Mouse (Mus musculus) spleen, adult 12 weeks (tissue): ENCODE measurements around the gene Rsrp1.
"Not testable (repeated sequence)": the region's sequence is repeated elsewhere in the genome, so short reads cannot be mapped to it uniquely, and the experiment has no call there.

ENCODE experiments used
- DNase-seq: peaks from one replicate; pipeline ENCODE4 v3.0.0; 2022; ENCODE audit warnings: low spot score

Gene Rsrp1

DNA sequence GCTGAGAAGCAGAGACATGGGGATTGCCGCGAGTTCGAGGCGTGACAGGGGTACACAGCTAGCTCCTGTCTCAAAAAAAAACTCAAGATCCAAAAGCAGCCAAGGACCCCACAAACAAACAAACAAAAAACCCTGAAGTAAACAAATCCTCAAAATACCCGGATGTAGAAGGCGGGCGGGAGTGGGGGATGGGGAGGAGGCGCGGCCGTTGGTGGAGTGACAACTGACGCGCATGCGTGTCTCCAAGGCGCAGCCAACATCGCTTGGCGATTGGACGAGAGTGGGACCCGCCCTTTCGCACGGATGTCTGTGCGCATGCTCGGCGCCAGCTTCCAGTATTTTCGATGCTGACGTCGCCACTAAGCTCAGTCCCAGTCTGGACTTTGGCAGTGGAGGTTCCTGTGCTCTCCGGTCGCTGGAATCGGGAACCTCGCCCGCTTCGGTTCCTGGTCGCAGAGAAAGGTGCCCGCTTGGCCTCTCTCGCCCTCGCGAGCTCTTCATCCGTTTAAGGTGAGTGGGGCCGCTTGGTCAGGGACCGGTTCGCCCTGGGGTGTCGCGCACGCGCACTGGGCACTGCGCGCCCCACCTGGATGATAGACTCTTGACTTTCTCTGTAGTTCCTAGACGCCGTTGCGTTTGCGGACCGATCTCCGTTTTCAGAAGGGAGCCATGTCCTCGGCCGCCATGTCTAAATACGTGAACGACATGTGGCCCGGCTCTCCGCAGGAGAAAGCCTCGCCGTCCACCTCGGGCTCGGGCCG lies at the start of gene Rsrp1:
Gene Rsrp1 (plus strand): TSS at position 335 of the 761 bp plus-strand sequence.
- peak; percentile 95 for DNase-seq

DNA sequence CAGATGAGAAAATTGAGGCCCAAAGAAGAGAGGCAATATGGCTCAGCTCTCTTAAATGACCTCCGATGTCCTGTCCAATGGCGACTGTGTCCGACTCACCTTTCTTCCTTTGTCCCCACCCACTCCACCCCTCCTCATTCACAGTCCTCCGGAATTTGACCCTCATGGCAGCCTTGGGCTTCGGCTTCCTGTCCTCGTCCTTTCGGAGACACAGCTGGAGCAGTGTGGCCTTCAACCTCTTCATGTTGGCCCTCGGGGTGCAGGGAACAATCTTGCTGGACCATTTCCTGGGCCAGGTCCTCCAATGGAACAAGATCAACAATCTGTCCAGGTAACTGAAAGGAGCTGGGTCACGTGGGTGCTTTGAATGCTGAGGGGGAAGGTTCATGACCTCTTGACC lies 47.2 kb upstream of the Rsrp1 start:
- DNase-seq, result no peak

DNA sequence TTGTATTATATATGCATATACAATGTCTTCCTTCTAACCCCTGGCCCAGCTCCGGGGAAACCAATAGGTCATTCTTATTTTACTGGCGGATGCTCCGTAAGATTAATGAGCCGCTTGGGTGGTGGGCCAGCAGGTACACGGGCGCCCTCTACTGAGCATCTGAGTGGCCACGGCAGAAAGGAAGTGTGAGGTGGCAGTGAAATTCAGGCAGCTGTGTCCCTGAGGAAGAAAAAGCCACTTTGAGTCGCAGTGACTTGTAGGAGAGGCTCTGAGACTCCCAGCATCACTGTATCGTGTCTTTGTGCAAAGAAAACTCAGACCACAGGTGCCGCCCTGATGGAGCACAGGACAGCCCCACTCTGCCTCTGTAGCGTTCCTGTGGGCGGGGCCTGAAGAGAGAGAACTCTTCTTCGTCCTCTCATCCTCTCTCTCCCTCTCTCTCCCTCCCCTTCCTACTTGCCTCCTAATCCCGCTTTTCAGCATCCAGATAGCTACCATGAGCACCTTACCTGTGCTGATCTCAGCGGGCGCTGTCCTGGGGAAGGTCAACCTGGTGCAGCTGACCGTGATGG lies 43.9 kb upstream of the Rsrp1 start:
- peak; percentile 44 for DNase-seq

DNA sequence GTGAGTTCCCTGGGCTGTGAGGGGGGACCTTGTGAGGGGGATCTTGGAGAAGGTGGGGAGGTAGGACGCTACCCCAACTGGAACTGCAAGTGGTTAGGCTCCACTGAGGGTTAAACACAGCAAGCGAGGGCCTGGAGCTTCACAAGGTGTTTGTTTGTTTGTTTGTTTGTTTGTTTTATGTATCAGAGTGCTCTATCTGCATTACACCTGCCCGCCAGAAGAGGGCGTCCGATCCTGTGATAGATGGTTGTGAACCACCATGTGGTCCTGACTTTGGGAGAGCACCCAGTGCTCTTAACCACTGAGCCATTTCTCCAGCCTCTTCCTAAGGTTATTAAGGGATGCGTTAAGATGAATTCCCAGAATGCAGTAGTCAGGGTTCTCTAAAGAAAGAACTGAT lies 43.4 kb upstream of the Rsrp1 start:
- peak; percentile 23 for DNase-seq

DNA sequence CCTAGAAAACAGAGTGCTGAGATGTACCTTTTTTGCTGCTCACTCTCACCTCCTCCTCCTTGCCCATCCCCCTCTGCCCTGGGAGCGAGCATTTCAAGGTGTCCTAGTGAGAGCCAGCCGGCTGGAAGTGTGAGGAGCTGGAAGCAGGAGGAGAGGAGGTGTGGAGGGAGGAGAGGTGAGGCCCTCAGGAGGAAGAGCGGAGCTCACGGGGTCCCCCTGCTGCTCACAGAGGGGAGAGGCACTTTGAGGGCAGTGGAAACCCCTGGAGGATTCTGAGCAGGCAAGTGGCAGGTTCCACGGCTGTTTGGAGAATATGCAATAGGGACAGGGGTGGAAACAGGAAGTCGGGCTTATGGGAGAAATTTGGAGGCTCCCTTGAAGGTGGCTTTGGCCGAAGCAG lies 40.1 kb upstream of the Rsrp1 start:
- peak; percentile 29 for DNase-seq

DNA sequence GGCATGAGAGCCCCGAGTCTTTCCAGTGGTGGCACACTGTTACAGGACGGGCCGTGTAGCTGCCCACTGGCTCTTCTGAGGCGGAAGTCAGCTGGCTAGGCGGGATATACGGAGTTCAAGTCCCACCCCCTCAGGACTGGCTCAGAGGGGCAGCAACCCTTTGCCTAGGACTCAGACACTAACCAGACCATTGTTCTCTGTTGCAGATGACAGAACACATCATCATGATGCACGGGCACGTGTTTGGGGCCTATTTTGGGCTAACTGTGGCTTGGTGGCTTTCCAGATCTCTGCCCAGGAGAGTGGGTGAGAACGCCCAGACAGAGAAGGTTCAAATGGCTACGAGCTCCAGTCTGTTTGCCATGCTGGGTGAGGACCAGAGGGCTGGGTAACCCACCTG lies 39.6 kb upstream of the Rsrp1 start:
- DNase-seq, result no peak

DNA sequence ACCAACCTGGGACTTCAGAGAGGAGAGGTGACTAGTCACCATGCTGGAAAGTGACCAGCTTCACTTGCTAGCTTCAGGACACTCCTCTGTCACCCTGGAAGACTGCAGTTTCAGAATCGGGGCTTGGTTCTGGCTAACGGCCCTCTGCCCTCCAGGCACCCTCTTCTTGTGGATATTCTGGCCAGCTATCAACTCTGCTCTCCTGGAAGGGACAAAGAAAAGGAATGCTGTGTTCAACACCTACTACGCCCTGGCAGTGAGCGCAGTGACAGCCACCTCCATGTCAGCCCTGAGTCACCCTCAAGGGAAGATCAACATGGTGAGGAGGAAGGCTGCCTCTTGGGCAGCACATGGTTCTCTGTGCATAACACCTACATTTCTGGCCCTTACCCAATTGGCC lies 39.0 kb upstream of the Rsrp1 start:
- DNase-seq, result no peak

DNA sequence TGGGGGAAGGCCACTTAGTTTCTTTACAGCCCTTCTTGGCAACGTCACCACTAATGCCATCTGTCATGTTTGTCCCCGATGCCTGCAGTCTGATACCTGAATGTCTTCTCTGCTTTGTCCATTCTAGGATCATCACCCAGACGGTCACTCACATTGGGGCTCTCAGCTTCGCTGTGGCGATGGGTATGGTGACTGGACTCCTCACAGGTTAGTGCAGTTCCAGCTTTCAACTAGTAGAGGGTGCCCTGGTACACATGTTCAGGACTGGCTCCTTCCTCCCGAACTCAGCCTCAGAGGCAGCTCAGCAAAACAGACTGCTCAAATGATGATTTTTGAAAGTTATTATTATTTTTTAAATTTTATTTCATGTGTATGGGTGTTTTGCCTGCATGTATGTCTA lies 31.3 kb upstream of the Rsrp1 start:
- DNase-seq, result no peak

DNA sequence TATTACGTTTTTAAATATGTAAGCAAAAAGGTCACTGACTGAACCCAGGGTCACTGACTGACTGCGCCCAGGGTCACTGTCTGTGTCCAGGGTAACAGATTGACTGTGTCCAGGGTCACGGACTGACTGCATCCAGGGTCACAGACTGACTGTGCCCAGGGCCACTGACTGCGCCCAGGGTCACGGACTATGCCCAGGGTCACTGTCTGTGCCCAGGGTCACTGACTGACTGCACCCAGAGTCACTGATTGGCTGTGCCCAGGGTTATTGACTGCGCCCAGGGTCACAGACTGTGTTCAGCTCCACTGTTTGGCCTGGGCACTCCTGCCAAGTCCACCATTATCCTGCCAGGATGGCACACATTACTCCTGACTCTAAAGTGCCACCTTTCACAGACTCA lies 26.1 kb upstream of the Rsrp1 start:
- DNase-seq, result no peak

DNA sequence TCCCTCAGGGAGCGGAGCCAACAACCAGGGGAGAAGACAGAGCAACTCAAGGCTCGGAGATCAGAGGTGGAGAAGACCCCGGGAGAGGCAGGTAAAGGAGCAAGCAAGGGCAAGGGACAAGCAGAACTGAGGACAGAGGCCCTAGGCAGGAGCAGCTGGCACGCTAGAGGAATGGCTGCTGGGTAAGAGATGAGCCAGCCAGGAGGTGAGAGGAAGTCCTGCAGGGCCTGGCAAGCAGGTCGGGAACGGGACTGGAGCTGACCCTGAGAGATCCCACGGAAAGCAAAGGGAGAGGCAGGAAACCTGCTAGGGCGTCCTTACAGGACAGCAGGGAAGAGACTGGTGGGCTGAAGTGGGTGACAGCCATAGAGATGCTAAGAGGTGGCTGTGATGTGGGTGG lies 22.3 kb upstream of the Rsrp1 start:
- no peak for DNase-seq

DNA sequence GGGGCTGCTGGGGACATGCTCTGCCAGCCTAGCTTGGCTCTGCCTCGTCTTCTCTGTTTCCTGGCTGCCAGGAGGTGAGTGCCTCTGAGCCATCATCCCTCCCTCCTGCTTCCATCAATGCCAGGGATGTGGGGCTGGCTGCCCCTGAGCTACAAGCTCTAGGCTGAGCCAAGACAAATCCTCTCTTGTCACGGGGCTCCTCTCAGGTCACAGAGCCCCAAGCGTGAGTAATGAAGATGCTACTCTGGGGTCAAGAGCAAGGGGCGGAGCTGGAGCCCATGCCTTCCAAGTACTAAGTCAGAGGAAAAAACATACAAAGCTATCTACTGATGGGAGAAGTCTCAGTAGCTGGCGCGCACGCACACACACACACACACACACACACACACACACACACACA lies 20.3 kb upstream of the Rsrp1 start:
- DNase-seq, result no peak

DNA sequence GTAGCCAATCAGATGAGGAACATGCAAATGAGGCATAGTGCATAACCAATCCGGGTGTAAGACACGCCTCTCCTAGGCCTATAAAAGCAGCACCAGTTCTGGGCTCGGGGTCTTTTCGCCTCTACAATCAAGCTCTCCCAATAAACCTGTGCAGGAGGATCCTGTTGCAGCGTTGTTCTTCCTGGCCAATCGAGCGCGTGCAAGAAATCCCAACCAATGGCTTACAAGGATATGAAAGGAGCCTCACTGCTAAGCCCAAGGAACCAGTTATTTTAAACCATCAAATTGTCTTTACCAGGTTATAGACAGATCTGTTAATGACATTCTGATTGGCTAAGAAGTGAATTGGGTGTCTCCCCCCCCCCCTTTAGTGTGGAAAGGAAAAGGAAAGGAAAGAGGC lies 12.0 kb upstream of the Rsrp1 start:
- DNase-seq, result not testable (repeated sequence)

DNA sequence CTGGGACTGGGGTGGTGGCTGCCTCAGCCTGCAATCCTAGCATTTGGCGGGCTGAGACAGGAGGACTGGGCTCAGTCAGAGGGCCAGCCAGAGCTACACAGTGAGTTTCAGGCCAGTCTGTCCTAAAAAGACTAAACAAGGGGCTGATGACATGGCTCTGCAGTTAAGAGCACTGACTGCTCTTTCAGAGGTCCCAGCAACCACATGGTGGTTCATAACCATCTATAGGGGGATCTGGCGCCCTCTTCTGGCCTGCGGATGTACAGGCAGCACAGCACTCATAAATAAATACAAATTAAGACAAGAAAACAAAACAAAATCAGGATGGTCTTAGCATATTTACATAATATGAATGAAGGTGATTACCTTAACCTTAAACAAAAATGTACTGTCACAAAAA lies 10.0 kb upstream of the Rsrp1 start:
- DNase-seq, result peak; percentile 74

DNA sequence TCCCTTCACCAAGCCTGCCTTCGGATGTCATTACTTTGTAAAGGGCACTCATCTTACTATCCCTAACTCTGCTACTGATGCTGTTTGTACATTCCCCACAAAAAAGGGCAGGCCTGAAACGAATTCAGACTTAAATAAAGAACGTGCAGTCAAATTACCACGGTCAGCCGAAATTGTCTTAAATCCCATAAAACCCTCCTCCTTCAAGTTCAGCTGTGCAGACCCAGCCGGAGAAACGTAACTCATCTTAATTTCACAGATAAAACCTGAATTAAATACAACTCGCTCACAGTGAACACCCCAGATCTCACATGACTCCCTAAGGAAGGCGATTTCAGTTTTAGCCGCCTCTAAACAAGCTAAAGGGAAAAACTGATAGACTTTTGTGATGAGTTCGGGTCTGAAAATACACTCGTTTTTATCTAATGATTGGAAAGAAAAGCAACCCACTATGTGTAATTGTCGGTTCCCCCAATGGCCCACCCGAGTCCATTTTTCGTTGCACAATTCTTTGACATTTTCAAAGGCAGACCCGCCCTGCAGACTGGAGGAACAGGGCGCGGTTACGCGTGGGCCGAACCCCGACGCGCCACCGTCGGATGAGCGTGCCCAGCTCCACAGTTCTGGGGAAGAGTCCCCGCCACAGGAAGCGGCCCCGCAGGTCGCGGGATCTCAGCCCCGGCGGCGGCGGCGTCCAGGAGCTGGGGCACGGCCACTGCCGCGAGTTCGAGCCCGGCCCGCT lies 9.1 kb upstream of the Rsrp1 start:
- DNase-seq, result no peak

DNA sequence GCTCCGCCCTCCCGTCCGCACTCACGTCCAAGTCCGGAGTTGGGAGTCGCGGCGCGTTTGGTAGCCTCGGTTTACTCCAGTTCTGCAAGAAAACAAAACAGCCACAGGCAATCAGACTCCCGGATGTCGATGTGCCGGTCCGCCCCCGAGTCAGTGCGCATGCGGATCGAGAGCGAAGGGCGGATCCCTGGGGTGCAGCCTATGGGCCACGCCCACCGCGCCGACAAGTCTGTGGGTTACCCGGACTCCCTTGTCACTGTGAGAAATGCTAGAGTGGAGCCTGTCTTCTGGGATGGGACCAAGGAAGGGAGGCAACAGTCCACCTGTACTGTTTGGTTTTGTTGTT lies 8.6 kb upstream of the Rsrp1 start, which contains the start of gene Tmem50a:
Gene Tmem50a (minus strand): TSS at position 161 of the 346 bp plus-strand sequence.
- DNase-seq, result peak; percentile 94

DNA sequence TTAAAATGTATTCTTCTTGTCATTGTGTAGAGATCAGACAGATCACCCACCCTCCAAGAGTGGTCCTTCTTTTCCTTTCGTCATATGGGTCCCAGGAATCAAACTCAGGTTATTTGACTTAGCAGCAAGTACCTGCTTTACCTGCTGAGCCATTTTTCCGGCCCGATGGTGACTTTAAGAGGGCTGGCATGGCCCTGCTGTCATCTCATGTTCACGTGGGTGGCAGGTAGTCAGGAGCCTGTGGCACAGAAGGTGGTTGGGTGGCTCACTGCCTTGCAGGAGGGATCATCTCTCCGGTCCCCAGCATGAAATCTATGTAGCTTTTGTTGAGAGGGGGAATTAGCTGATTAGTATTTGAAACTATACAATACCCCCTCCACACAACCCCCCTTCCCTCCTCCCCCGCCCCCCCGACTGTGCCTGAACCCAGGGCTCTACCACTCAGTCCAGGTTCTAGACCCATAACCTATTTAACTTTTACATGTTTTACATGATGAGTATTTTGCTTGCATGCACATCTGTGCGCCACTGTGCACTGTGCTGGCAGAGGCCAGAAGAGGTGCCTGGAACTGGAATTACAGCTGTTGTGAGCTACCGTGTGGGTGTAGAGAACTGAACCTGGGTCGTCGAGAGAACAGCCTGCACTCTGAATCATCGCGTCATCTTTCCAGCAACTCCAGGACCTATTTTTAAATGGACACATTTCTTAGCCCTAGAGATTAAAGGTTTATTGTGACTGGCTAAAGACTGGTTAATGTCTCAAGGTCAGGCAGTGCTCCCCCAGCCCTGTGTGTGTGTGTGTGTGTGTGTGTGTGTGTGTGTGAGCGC lies 8.0 kb upstream of the Rsrp1 start:
- no peak for DNase-seq

DNA sequence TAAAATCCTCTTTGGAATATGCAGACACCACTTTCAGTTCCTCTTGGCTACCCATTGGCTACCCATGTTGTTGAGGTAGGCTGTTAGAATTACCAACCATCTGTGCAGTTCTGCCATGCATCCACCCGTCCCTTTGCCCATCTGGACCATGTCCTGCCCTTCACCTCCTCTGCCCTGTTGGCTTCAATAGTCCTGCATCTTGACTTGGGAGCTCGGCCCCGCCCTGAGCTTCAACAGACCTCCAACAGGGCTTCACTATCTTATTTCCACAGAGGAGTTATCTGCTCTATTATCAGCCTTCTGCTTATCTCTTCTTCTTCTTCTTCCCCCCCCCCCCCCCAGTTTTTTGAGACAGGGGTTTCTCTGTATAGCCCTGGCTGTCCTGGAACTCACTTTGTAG lies 6.2 kb upstream of the Rsrp1 start:
- DNase-seq, result no peak

DNA sequence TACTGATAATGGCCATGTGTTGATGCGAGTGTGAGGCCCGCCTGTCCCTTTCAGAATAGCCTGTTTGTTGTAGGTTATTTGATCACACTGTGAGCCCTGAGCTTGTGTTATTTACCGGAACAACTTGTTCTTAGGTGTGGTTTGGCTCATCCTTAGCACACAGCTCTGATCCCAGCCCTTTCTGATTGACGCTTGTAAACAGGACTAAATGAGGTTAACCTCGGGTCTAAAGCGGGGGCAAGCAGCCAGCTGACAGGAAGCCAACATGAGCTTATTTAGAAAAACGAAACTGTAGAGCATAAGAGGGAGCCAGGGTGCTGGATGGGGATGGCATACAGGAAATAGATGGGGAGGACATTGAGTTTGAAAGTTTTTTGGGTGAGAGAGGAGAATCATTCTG lies 5.0 kb upstream of the Rsrp1 start:
- no peak for DNase-seq

DNA sequence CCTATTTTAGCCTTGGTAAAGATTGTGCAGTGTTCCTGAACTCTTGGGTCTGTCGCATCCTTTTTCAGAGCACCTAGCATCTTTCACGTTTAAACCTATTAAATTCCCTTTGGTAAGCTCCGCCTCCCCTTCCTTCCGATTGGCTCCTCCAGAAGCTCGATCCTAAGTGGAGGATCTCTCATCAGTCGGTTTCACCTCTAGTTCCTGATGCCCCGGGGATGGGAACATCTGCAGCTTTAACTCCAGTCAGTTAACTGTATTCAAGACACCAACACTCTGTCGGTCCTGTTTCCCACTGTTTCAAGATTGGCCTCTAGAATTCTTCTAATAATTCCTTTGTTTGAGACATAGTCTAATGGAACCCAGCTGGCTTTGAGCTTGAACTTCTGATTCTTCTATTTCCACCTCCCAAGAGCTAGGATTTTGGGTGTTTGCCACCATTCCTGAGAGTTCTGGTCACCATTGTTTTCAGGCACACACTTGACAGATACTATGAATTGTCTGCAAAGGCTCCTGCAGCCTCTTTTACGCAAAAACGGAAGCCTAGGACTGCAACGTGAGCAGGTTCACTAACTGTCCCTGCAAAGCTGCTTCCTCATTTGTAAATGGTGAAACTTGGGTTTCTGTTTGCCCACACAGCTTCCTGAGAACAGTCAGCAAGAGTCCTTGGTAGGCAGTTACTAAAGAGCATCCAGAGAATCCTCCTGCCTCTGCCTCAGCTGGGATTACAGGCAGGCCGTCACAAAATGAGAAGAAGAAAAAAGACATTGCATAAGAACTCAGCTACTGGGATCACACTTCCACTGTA lies 3.5 kb upstream of the Rsrp1 start:
- no peak for DNase-seq

DNA sequence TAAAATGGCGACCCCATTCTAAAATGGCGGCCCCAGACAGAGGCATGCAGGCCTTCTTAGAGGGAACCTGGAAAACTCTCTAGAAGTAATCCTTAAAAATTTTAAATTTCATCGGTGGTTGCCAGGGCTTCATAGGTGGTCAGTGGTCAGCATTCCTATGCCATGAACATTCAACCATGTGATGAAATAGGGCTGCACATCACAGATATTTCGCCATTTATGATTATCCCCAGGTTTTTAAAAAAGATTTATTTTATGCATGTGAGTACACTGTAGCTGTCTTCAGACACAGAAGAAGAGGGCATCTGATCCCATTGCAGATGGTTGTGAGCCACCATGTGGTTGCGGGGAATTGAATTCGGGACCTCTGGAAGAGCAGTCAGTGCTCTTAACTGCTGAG lies 2.8 kb upstream of the Rsrp1 start:
- DNase-seq, result no peak

DNA sequence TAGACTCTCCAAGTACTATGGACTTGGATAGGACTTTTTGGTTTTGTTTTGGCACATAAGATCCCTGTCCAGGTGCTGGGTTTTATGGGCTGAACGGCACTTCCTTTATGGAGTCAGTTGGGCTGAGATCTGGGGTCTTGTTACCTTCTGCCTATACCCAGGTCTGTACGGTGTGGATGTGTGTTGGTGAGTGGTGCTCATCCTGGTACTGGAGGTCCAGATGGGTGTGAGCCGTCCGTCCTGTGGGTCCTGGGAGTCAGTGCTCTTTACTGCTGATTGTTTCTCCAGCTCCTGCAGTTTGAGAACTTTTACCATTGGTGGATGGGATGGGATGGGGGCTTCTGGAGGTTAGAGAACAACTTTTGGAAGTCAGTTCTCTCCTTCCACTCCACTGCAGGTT lies 1.7 kb upstream of the Rsrp1 start:
- no peak for DNase-seq
